Mouse (Mus musculus) liver, embryonic 13.5 days (tissue): ENCODE data around the gene Mmp24. TPM values are rescaled to one million over a fixed set of nuclear protein-coding genes. Genes with fewer than 3 reads are reported as not detected.
"Not testable (repeated sequence)": the region's sequence is repeated elsewhere in the genome, so short reads cannot be mapped to it uniquely, and the experiment has no call there.

ENCODE experiments used
- ATAC-seq: fragments of 200-750 bp; cut with Nextera tagmentation; 2 replicates; pipeline ENCODE4 v1.8.0; 2017; ENCODE audit warnings: low read depth, mild to moderate bottlenecking, moderate number of reproducible peaks, moderate library complexity
- DNase-seq: peaks from one replicate; pipeline ENCODE4 v3.0.0; 2022
- H3K27ac ChIP-seq: fragments of 300-500 bp; sonication (generic); 2 replicates; pipeline ENCODE4 v1.5.1; 2015; ENCODE audit warnings: moderate library complexity, mild to moderate bottlenecking, inconsistent platforms
- H3K27me3 ChIP-seq: fragments of 300-500 bp; sonication (generic); 2 replicates; pipeline ENCODE4 v1.6.1; 2015; ENCODE audit warnings: mild to moderate bottlenecking, inconsistent platforms
- H3K36me3 ChIP-seq: fragments of 300-500 bp; sonication (generic); 2 replicates; pipeline ENCODE4 v1.6.1; 2015; ENCODE audit warnings: mild to moderate bottlenecking, inconsistent platforms
- H3K4me1 ChIP-seq: fragments of 300-500 bp; sonication (generic); replicated peaks from 2 replicates; pipeline ENCODE4 v1.6.1; 2015; ENCODE audit warnings: inconsistent platforms
- H3K4me2 ChIP-seq: fragments of 300-500 bp; sonication (generic); 2 replicates; pipeline ENCODE4 v1.6.1; 2015; ENCODE audit warnings: inconsistent platforms, mild to moderate bottlenecking, moderate library complexity
- H3K4me3 ChIP-seq: fragments of 300-500 bp; sonication (generic); replicated peaks from 2 replicates; pipeline ENCODE4 v1.5.1; 2015; ENCODE audit warnings: mild to moderate bottlenecking, inconsistent platforms
- H3K9ac ChIP-seq: fragments of 300-500 bp; sonication (generic); 2 replicates; pipeline ENCODE4 v1.6.1; 2015; ENCODE audit warnings: mild to moderate bottlenecking, inconsistent platforms
- H3K9me3 ChIP-seq: fragments of 300-500 bp; sonication (generic); replicated peaks from 2 replicates; pipeline ENCODE4 v1.6.1; 2016; ENCODE audit warnings: inconsistent platforms
- WGBS: fragments of 180-500 bp; shearing (Covaris S2); methylation state at CpG from one replicate; pipeline ENCODE4 v1.1.7; 2015; ENCODE audit not compliant: insufficient replicate concordance; 5-methylcytosine and 5-hydroxymethylcytosine counted together
- polyA plus RNA-seq: library from polyadenylated mRNA; unstranded; fragments of >200 nt; fragmentation: Nextera tagmentation; extraction: Ambion mirVana; gene quantifications from 2 replicates; pipeline ENCODE4 v1.2.1, GENCODE M21; 2015

Mmp24 gene
- polyA plus RNA-seq, 1 experiment from 2014 or later, result not detected

GRCm38 (mm10) chr2:155832087-155832486 is 56.9 kb downstream of the Mmp24 start:
- not testable (repeated sequence) for H3K27ac ChIP-seq, H3K9ac ChIP-seq, DNase-seq, H3K27me3 ChIP-seq, ATAC-seq, H3K36me3 ChIP-seq, H3K4me3 ChIP-seq, H3K9me3 ChIP-seq, H3K4me2 ChIP-seq
- 44% methylated on average over 1 of the region's 1 CpGs for WGBS
- H3K4me1 ChIP-seq, result peaks cover 14% of the 10 kb centered on the region

- Histone ChIP-seq H3K36me3 (no peaks in the 10 kb centered on the region), H3K4me1 (0 out of 2 replicates have a peak, but pooled peaks cover 3% of the 10 kb centered on the region), H3K27me3 (0 out of 2 replicates have a peak, but pooled peaks cover 10% of the 10 kb centered on the region), H3K9me3 (no peaks in the 10 kb centered on the region), H3K27ac (no peak within 1 kb of the TSS), H3K4me3 (no peak within 1 kb of the TSS), H3K4me2 (no peak within 1 kb of the TSS), H3K9ac (no peak within 1 kb of the TSS)
- 64% methylated on average over 9 of the region's 9 CpGs for WGBS
- no peak for ATAC-seq
- DNase-seq, result no peak
Measured at GRCm38 (mm10) chr2:155834732-155835131, 59.6 kb downstream of the Mmp24 start, which contains the start of gene Fam83c. Gene Fam83c, minus strand, starts transcription at chr2:155834854.

- H3K9me3 ChIP-seq, result no peaks in the 10 kb centered on the region
- ATAC-seq (no peak), DNase-seq (no peak)
- no peak overlapping the region for H3K4me2 ChIP-seq
- H3K36me3 ChIP-seq, result no peaks in the 10 kb centered on the region
- no peak overlapping the region for H3K9ac ChIP-seq
- no peaks in the 10 kb centered on the region for H3K4me1 ChIP-seq
- H3K27me3 ChIP-seq, result peaks cover 13% of the 10 kb centered on the region; the same call in 1 of the 2 replicates
- no peak overlapping the region for H3K4me3 ChIP-seq
- 66% methylated on average over 3 of the region's 3 CpGs for WGBS
- no peak overlapping the region for H3K27ac ChIP-seq
Measured at GRCm38 (mm10) chr2:155837961-155838360, 62.8 kb downstream of the Mmp24 start.

- Histone ChIP-seq H3K27me3 (peaks cover 13% of the 10 kb centered on the region; the same call in 1 of the 2 replicates), H3K4me1 (no peaks in the 10 kb centered on the region), H3K4me2 (no peak overlapping the region), H3K36me3 (no peaks in the 10 kb centered on the region), H3K9me3 (no peaks in the 10 kb centered on the region), H3K9ac (no peak overlapping the region), H3K27ac (no peak overlapping the region), H3K4me3 (no peak overlapping the region)
- 62% methylated on average over 4 of the region's 4 CpGs for WGBS
- no peak for ATAC-seq
- DNase-seq, result no peak
Measured at GRCm38 (mm10) chr2:155838961-155839360, 63.8 kb downstream of the Mmp24 start.

GRCm38 (mm10) chr2:155846930-155847329 is 71.8 kb downstream of the Mmp24 start:
- no peak for DNase-seq
- H3K4me1 ChIP-seq, result peaks cover 17% of the 10 kb centered on the region
- no peak overlapping the region for H3K4me2 ChIP-seq
- H3K27me3 ChIP-seq, result no peaks in the 10 kb centered on the region
- no peaks in the 10 kb centered on the region for H3K9me3 ChIP-seq
- H3K27ac ChIP-seq, result no peak overlapping the region
- peaks cover 62% of the 10 kb centered on the region for H3K36me3 ChIP-seq
- 82% methylated on average over 8 of the region's 8 CpGs for WGBS
- ATAC-seq, result no peak
- H3K9ac ChIP-seq, result no peak overlapping the region
- no peak overlapping the region for H3K4me3 ChIP-seq

- no peak overlapping the region for H3K9ac ChIP-seq
- no peak overlapping the region for H3K4me2 ChIP-seq
- H3K27me3 ChIP-seq, result no peaks in the 10 kb centered on the region
- 34% methylated on average over 6 of the region's 6 CpGs for WGBS
- H3K36me3 ChIP-seq, result peaks cover 70% of the 10 kb centered on the region
- ATAC-seq (0 out of 2 replicates have a peak, but pooled peaks have one; percentile 18), DNase-seq (peak; percentile 61)
- H3K4me1 ChIP-seq, result peaks cover 17% of the 10 kb centered on the region
- H3K9me3 ChIP-seq, result no peaks in the 10 kb centered on the region
- H3K27ac ChIP-seq, result no peak overlapping the region
- H3K4me3 ChIP-seq, result no peak overlapping the region
Measured at GRCm38 (mm10) chr2:155848291-155848690, 73.1 kb downstream of the Mmp24 start.

- Histone ChIP-seq H3K27me3 (no peaks in the 10 kb centered on the region), H3K4me3 (no peak overlapping the region), H3K9me3 (no peaks in the 10 kb centered on the region), H3K36me3 (peaks cover 78% of the 10 kb centered on the region), H3K4me2 (no peak overlapping the region), H3K9ac (no peak overlapping the region), H3K27ac (peak overlapping the region; percentile 2), H3K4me1 (peaks cover 17% of the 10 kb centered on the region)
- DNase-seq, result no peak
- ATAC-seq, result peak; percentile 79
- 26% methylated on average over 7 of the region's 7 CpGs for WGBS
Measured at GRCm38 (mm10) chr2:155849464-155849863, 74.3 kb downstream of the Mmp24 start.

GRCm38 (mm10) chr2:155850120-155850519 is 75.0 kb downstream of the Mmp24 start:
- DNase-seq (no peak), ATAC-seq (no peak)
- Histone ChIP-seq H3K9ac (no peak overlapping the region), H3K4me2 (no peak overlapping the region), H3K4me1 (peaks cover 17% of the 10 kb centered on the region), H3K27me3 (no peaks in the 10 kb centered on the region), H3K36me3 (peaks cover 77% of the 10 kb centered on the region), H3K4me3 (no peak overlapping the region), H3K9me3 (no peaks in the 10 kb centered on the region), H3K27ac (peak overlapping the region; percentile 2; the same call in 1 of the 2 replicates)
- 78% methylated on average over 7 of the region's 7 CpGs for WGBS

- ATAC-seq (no peak), DNase-seq (no peak)
- Histone ChIP-seq H3K4me3 (no peak overlapping the region), H3K4me1 (peaks cover 17% of the 10 kb centered on the region), H3K9ac (no peak overlapping the region), H3K27me3 (no peaks in the 10 kb centered on the region), H3K36me3 (peaks cover 71% of the 10 kb centered on the region), H3K4me2 (no peak overlapping the region), H3K9me3 (no peaks in the 10 kb centered on the region), H3K27ac (no peak overlapping the region)
- WGBS, result 79% methylated on average over 5 of the region's 5 CpGs
Measured at GRCm38 (mm10) chr2:155852536-155852935, 77.4 kb downstream of the Mmp24 start.

GRCm38 (mm10) chr2:155860102-155860501 is 85.0 kb downstream of the Mmp24 start:
- peaks cover 32% of the 10 kb centered on the region for H3K36me3 ChIP-seq
- ATAC-seq, result no peak
- H3K9ac ChIP-seq, result no peak overlapping the region
- DNase-seq, result no peak
- H3K9me3 ChIP-seq, result no peaks in the 10 kb centered on the region
- H3K4me2 ChIP-seq, result no peak overlapping the region
- WGBS, result 63% methylated on average over 7 of the region's 7 CpGs
- H3K27ac ChIP-seq, result no peak overlapping the region
- H3K4me3 ChIP-seq, result no peak overlapping the region
- no peaks in the 10 kb centered on the region for H3K27me3 ChIP-seq
- no peaks in the 10 kb centered on the region for H3K4me1 ChIP-seq

GRCm38 (mm10) chr2:155861581-155861980 is 86.4 kb downstream of the Mmp24 start:
- no peaks in the 10 kb centered on the region for H3K9me3 ChIP-seq
- no peak for DNase-seq
- no peak overlapping the region for H3K4me2 ChIP-seq
- 80% methylated on average over 6 of the region's 6 CpGs for WGBS
- no peak for ATAC-seq
- no peak overlapping the region for H3K27ac ChIP-seq
- no peak overlapping the region for H3K4me3 ChIP-seq
- peaks cover 26% of the 10 kb centered on the region for H3K36me3 ChIP-seq
- H3K9ac ChIP-seq, result no peak overlapping the region
- no peaks in the 10 kb centered on the region for H3K27me3 ChIP-seq
- H3K4me1 ChIP-seq, result no peaks in the 10 kb centered on the region; the same call in 1 of the 2 replicates

- H3K9me3 ChIP-seq, result no peaks in the 10 kb centered on the region
- ATAC-seq, result no peak
- H3K27ac ChIP-seq, result no peak overlapping the region
- 84% methylated on average over 13 of the region's 13 CpGs for WGBS
- H3K4me2 ChIP-seq, result no peak overlapping the region
- H3K4me3 ChIP-seq, result no peak overlapping the region
- no peaks in the 10 kb centered on the region; the same call in 1 of the 2 replicates for H3K4me1 ChIP-seq
- H3K36me3 ChIP-seq, result peaks cover 21% of the 10 kb centered on the region
- H3K27me3 ChIP-seq, result no peaks in the 10 kb centered on the region
- H3K9ac ChIP-seq, result no peak overlapping the region
- DNase-seq, result no peak
Measured at GRCm38 (mm10) chr2:155862573-155863300, 87.6 kb downstream of the Mmp24 start.
